Mouse (Mus musculus): ENCODE data around the gene Olfr767. TPM values are rescaled to one million over a fixed set of nuclear protein-coding genes. Genes with fewer than 3 reads are reported as not detected.

Olfr767 gene
- polyA plus RNA-seq (2014; fragmentation: Illumina TruSeq; extraction: RNeasy Lipid Tissue Mini Kit (QIAGEN cat#74804); ENCODE audit: low read depth, low replicate concordance) = not detected

DNA sequence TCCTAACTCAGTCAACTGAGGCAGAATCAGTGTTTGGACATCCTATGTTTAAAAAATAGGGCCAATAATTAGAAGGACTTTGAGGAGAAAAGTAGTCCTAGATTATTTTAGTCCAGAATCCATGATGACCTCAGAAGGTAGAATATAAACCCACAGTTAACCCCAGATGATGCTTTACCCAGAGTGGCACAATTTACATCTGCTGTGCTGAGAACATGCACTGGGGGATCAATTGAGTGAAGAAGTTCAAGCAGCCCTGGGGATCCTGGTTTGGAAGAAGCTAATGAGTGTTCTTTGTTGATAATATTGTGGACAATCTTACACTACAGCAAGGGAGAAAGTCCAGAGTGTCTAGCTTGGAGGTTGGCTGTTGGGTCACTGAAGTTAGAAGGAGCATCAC lies at the start of gene Olfr767:
TSS of gene Olfr767 (minus strand) at position 101 of the 400 bp plus-strand sequence.

DNA sequence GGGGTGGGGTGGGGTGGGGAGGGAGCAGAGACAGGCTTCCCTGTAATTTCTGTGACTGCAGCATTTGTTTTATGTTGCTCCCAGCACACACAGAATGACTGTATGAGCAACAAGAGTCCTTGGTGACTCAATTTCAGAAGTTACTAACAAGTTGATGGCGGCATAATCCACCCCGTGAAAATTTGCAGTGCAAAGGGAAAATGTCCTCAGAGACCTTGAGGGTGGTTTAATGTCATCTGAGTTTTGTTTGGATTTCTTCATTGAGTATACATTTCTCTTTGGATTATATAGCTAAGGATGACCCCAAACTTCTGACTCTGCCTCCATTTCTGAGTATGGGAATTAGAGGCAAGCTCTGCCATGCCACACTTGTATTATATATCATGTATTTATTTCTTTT lies 35.1 kb upstream of the Olfr767 start, which contains the start of gene Olfr769:
TSS of gene Olfr769 (minus strand) at position 101 of the 400 bp plus-strand sequence.

GRCm38 (mm10) chr10:129099275-129099674 lies 16.6 kb upstream of the Olfr767 start, which contains the start of gene Olfr768:
Olfr768 (minus strand) TSS chr10:129099375.

DNA sequence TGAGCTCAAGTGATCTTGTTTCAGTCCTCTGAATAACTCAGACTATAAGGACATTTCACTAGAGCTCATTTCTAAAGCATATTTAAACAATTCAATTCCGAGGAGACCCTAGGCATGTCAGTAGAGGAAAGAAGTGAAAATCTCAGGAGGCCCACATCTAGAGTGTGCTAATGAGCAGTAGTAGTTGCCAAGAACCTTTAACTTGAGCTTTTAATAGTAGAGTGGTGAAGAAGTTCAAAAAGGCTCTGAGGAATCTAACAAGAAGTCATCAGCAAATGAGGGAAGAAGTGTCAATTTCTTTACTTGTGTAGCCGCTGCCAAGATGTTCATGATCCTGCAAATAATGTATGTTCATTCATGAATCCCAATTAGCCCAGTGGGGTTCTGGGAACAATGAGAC lies 13.8 kb downstream of the Olfr767 start, which contains the start of gene Olfr766-ps1:
TSS of gene Olfr766-ps1 (minus strand) at position 101 of the 400 bp plus-strand sequence.

GRCm38 (mm10) chr10:129049898-129050297 lies 32.8 kb downstream of the Olfr767 start, which contains the start of gene Olfr765:
Olfr765 (minus strand) TSS chr10:129049998.

GRCm38 (mm10) chr10:129039796-129040195 lies 42.9 kb downstream of the Olfr767 start, which contains the start of gene Olfr764-ps1:
Olfr764-ps1 (minus strand) TSS chr10:129039896.

Other genes starting within 250 kb of the Olfr767 start
- 1.6 TPM for gene Gdf11, start 191.2 kb downstream of the Olfr767 start, polyA plus RNA-seq (2014; fragmentation: Illumina TruSeq; extraction: RNeasy Lipid Tissue Mini Kit (QIAGEN cat#74804); ENCODE audit: low read depth, low replicate concordance)
- gene Cd63, start 181.9 kb downstream of the Olfr767 start, polyA plus RNA-seq (2014; fragmentation: Illumina TruSeq; extraction: RNeasy Lipid Tissue Mini Kit (QIAGEN cat#74804); ENCODE audit: low read depth, low replicate concordance) = 549 TPM
- gene Rdh5, start 160.0 kb downstream of the Olfr767 start, polyA plus RNA-seq (2014; fragmentation: Illumina TruSeq; extraction: RNeasy Lipid Tissue Mini Kit (QIAGEN cat#74804); ENCODE audit: low read depth, low replicate concordance) = 16.9 TPM
- gene Bloc1s1, start 158.9 kb downstream of the Olfr767 start, polyA plus RNA-seq (2014; fragmentation: Illumina TruSeq; extraction: RNeasy Lipid Tissue Mini Kit (QIAGEN cat#74804); ENCODE audit: low read depth, low replicate concordance) = 277 TPM
- gene Itga7, start 149.1 kb downstream of the Olfr767 start, polyA plus RNA-seq (2014; fragmentation: Illumina TruSeq; extraction: RNeasy Lipid Tissue Mini Kit (QIAGEN cat#74804); ENCODE audit: low read depth, low replicate concordance) = 54.8 TPM
- gene Mettl7b, start 121.9 kb downstream of the Olfr767 start, polyA plus RNA-seq (2014; fragmentation: Illumina TruSeq; extraction: RNeasy Lipid Tissue Mini Kit (QIAGEN cat#74804); ENCODE audit: low read depth, low replicate concordance) = 4.7 TPM
- not detected for gene Olfr9, start 93.5 kb downstream of the Olfr767 start, polyA plus RNA-seq (2014; fragmentation: Illumina TruSeq; extraction: RNeasy Lipid Tissue Mini Kit (QIAGEN cat#74804); ENCODE audit: low read depth, low replicate concordance)
- not detected for gene Olfr763, start 72.1 kb downstream of the Olfr767 start, polyA plus RNA-seq (2014; fragmentation: Illumina TruSeq; extraction: RNeasy Lipid Tissue Mini Kit (QIAGEN cat#74804); ENCODE audit: low read depth, low replicate concordance)
- gene Olfr764-ps1, start 43.0 kb downstream of the Olfr767 start, polyA plus RNA-seq (2014; fragmentation: Illumina TruSeq; extraction: RNeasy Lipid Tissue Mini Kit (QIAGEN cat#74804); ENCODE audit: low read depth, low replicate concordance) = not detected
- gene Olfr765, start 32.9 kb downstream of the Olfr767 start, polyA plus RNA-seq (2014; fragmentation: Illumina TruSeq; extraction: RNeasy Lipid Tissue Mini Kit (QIAGEN cat#74804); ENCODE audit: low read depth, low replicate concordance) = not detected
- gene Olfr766-ps1, start 13.9 kb downstream of the Olfr767 start, polyA plus RNA-seq (2014; fragmentation: Illumina TruSeq; extraction: RNeasy Lipid Tissue Mini Kit (QIAGEN cat#74804); ENCODE audit: low read depth, low replicate concordance) = not detected
- not detected for gene Olfr768, start 16.5 kb upstream of the Olfr767 start, polyA plus RNA-seq (2014; fragmentation: Illumina TruSeq; extraction: RNeasy Lipid Tissue Mini Kit (QIAGEN cat#74804); ENCODE audit: low read depth, low replicate concordance)
- not detected for gene Olfr769, start 35.0 kb upstream of the Olfr767 start, polyA plus RNA-seq (2014; fragmentation: Illumina TruSeq; extraction: RNeasy Lipid Tissue Mini Kit (QIAGEN cat#74804); ENCODE audit: low read depth, low replicate concordance)
- gene Olfr770, start 56.1 kb upstream of the Olfr767 start, polyA plus RNA-seq (2014; fragmentation: Illumina TruSeq; extraction: RNeasy Lipid Tissue Mini Kit (QIAGEN cat#74804); ENCODE audit: low read depth, low replicate concordance) = not detected
- not detected for gene Olfr771, start 81.8 kb upstream of the Olfr767 start, polyA plus RNA-seq (2014; fragmentation: Illumina TruSeq; extraction: RNeasy Lipid Tissue Mini Kit (QIAGEN cat#74804); ENCODE audit: low read depth, low replicate concordance)
- gene Olfr772, start 95.0 kb upstream of the Olfr767 start, polyA plus RNA-seq (2014; fragmentation: Illumina TruSeq; extraction: RNeasy Lipid Tissue Mini Kit (QIAGEN cat#74804); ENCODE audit: low read depth, low replicate concordance) = not detected
- gene Olfr773, start 104.5 kb upstream of the Olfr767 start, polyA plus RNA-seq (2014; fragmentation: Illumina TruSeq; extraction: RNeasy Lipid Tissue Mini Kit (QIAGEN cat#74804); ENCODE audit: low read depth, low replicate concordance) = not detected
- not detected for gene Olfr774, start 153.3 kb upstream of the Olfr767 start, polyA plus RNA-seq (2014; fragmentation: Illumina TruSeq; extraction: RNeasy Lipid Tissue Mini Kit (QIAGEN cat#74804); ENCODE audit: low read depth, low replicate concordance)
- gene Olfr775, start 165.5 kb upstream of the Olfr767 start, polyA plus RNA-seq (2014; fragmentation: Illumina TruSeq; extraction: RNeasy Lipid Tissue Mini Kit (QIAGEN cat#74804); ENCODE audit: low read depth, low replicate concordance) = not detected
- gene Olfr776, start 176.2 kb upstream of the Olfr767 start, polyA plus RNA-seq (2014; fragmentation: Illumina TruSeq; extraction: RNeasy Lipid Tissue Mini Kit (QIAGEN cat#74804); ENCODE audit: low read depth, low replicate concordance) = not detected
- not detected for gene Olfr777, start 188.6 kb upstream of the Olfr767 start, polyA plus RNA-seq (2014; fragmentation: Illumina TruSeq; extraction: RNeasy Lipid Tissue Mini Kit (QIAGEN cat#74804); ENCODE audit: low read depth, low replicate concordance)
- not detected for gene Olfr780, start 235.2 kb upstream of the Olfr767 start, polyA plus RNA-seq (2014; fragmentation: Illumina TruSeq; extraction: RNeasy Lipid Tissue Mini Kit (QIAGEN cat#74804); ENCODE audit: low read depth, low replicate concordance)
- gene Olfr781, start 245.9 kb upstream of the Olfr767 start, polyA plus RNA-seq (2014; fragmentation: Illumina TruSeq; extraction: RNeasy Lipid Tissue Mini Kit (QIAGEN cat#74804); ENCODE audit: low read depth, low replicate concordance) = not detected

Data from adipose tissue, adult 10 weeks (tissue).